Mouse (Mus musculus) heart, embryonic 12.5 days (tissue): ENCODE data around the gene Gpr158. TPM values are rescaled to one million over a fixed set of nuclear protein-coding genes. Genes with fewer than 3 reads are reported as not detected.
A peak's percentile ranks its signal among the peaks of the same experiment; 100 is the strongest.

Source experiments
- ATAC-seq: fragments of 200-750 bp; cut with Nextera tagmentation; 2 replicates; pipeline ENCODE4 v1.8.0; 2017; ENCODE audit warnings: moderate TSS enrichment, moderate library complexity; ENCODE audit not compliant: insufficient number of reproducible peaks, low FRiP score
- H3K27ac ChIP-seq: fragments of 300-500 bp; sonication (generic); 2 replicates; pipeline ENCODE4 v1.5.1; 2016; ENCODE audit warnings: mild to moderate bottlenecking, moderate library complexity; ENCODE audit not compliant: poor library complexity, severe bottlenecking
- H3K27me3 ChIP-seq: fragments of 300-500 bp; sonication (generic); replicated peaks from 2 replicates; pipeline ENCODE4 v1.6.1; 2016; ENCODE audit warnings: mild to moderate bottlenecking, moderate library complexity
- H3K36me3 ChIP-seq: fragments of 300-500 bp; sonication (generic); 2 replicates; pipeline ENCODE4 v1.6.1; 2016; ENCODE audit warnings: mild to moderate bottlenecking, moderate library complexity
- H3K4me1 ChIP-seq: fragments of 300-500 bp; sonication (generic); replicated peaks from 2 replicates; pipeline ENCODE4 v1.6.1; 2016; ENCODE audit warnings: mild to moderate bottlenecking
- H3K4me2 ChIP-seq: fragments of 300-500 bp; sonication (generic); 2 replicates; pipeline ENCODE4 v1.6.1; 2016; ENCODE audit warnings: mild to moderate bottlenecking, moderate library complexity
- H3K4me3 ChIP-seq: fragments of 300-500 bp; sonication (generic); 2 replicates; pipeline ENCODE4 v1.5.1; 2016; ENCODE audit warnings: mild to moderate bottlenecking
- H3K9ac ChIP-seq: fragments of 300-500 bp; sonication (generic); 2 replicates; pipeline ENCODE4 v1.6.1; 2016; ENCODE audit warnings: mild to moderate bottlenecking, moderate library complexity
- H3K9me3 ChIP-seq: fragments of 300-500 bp; sonication (generic); replicated peaks from 2 replicates; pipeline ENCODE4 v1.6.1; 2016; ENCODE audit warnings: mild to moderate bottlenecking, moderate library complexity
- WGBS: fragments of 180-500 bp; shearing (Covaris S2); methylation state at CpG from one replicate; pipeline ENCODE4 v1.1.7; 2016; 5-methylcytosine and 5-hydroxymethylcytosine counted together
- polyA plus RNA-seq: library from polyadenylated mRNA; unstranded; fragments of >200 nt; fragmentation: Nextera tagmentation; extraction: Ambion mirVana; gene quantifications from 2 replicates; pipeline ENCODE4 v1.2.1, GENCODE M21; 2016

The Gpr158 gene
- not detected in 2 replicates for polyA plus RNA-seq

GRCm38 (mm10) chr2:21367345-21368111 is at the start of gene Gpr158:
Gene Gpr158 (plus strand): TSS chr2:21367542.
- Histone ChIP-seq H3K4me1 (peaks cover 5% of the 10 kb centered on the region; the same call in 1 of the 2 replicates), H3K27me3 (peaks cover 40% of the 10 kb centered on the region), H3K4me3 (peak within 1 kb of the TSS; percentile 52), H3K9me3 (no peaks in the 10 kb centered on the region), H3K9ac (no peak within 1 kb of the TSS), H3K27ac (no peak within 1 kb of the TSS), H3K4me2 (peak within 1 kb of the TSS; percentile 83), H3K36me3 (no peaks in the 10 kb centered on the region)
- peak; percentile 77; the same call in 1 of the 2 replicates for ATAC-seq
- 5% methylated on average over 43 of the region's 43 CpGs for WGBS

GRCm38 (mm10) chr2:21343821-21344220 is 23.5 kb upstream of the Gpr158 start:
- ATAC-seq = no peak
- Histone ChIP-seq H3K36me3 (no peaks in the 10 kb centered on the region), H3K4me3 (no peak overlapping the region), H3K27ac (no peak overlapping the region), H3K27me3 (no peaks in the 10 kb centered on the region), H3K9me3 (no peaks in the 10 kb centered on the region), H3K4me1 (no peaks in the 10 kb centered on the region), H3K4me2 (no peak overlapping the region), H3K9ac (no peak overlapping the region)
- WGBS = 55% methylated on average over 5 of the region's 5 CpGs

GRCm38 (mm10) chr2:21368351-21369170 is 1.2 kb downstream of the Gpr158 start:
- H3K9me3 ChIP-seq = no peaks in the 10 kb centered on the region
- peaks cover 5% of the 10 kb centered on the region; the same call in 1 of the 2 replicates for H3K4me1 ChIP-seq
- H3K4me3 ChIP-seq = no peak overlapping the region
- no peak overlapping the region for H3K4me2 ChIP-seq
- H3K9ac ChIP-seq = no peak overlapping the region
- no peaks in the 10 kb centered on the region for H3K36me3 ChIP-seq
- WGBS = 16% methylated on average over 44 of the region's 44 CpGs
- 0 out of 2 replicates have a peak, but pooled peaks have one; percentile 45 for ATAC-seq
- no peak overlapping the region for H3K27ac ChIP-seq
- peaks cover 40% of the 10 kb centered on the region for H3K27me3 ChIP-seq

- Histone ChIP-seq H3K4me2 (no peak overlapping the region), H3K9me3 (no peaks in the 10 kb centered on the region), H3K27ac (no peak overlapping the region), H3K4me1 (peaks cover 5% of the 10 kb centered on the region; the same call in 1 of the 2 replicates), H3K36me3 (no peaks in the 10 kb centered on the region), H3K27me3 (peaks cover 40% of the 10 kb centered on the region), H3K9ac (no peak overlapping the region), H3K4me3 (no peak overlapping the region)
- 42% methylated on average over 6 of the region's 6 CpGs for WGBS
- no peak for ATAC-seq
Measured at GRCm38 (mm10) chr2:21369171-21369485, 1.8 kb downstream of the Gpr158 start.

GRCm38 (mm10) chr2:21369556-21369955 is 2.2 kb downstream of the Gpr158 start:
- 64% methylated on average over 2 of the region's 2 CpGs for WGBS
- no peak overlapping the region for H3K4me2 ChIP-seq

GRCm38 (mm10) chr2:21379516-21379915 is 12.2 kb downstream of the Gpr158 start:
- no peak overlapping the region for H3K27ac ChIP-seq
- H3K27me3 ChIP-seq = no peaks in the 10 kb centered on the region
- WGBS = 54% methylated on average over 2 of the region's 2 CpGs
- no peak overlapping the region for H3K4me2 ChIP-seq
- H3K36me3 ChIP-seq = no peaks in the 10 kb centered on the region
- no peak overlapping the region for H3K4me3 ChIP-seq
- ATAC-seq = no peak
- no peaks in the 10 kb centered on the region for H3K9me3 ChIP-seq
- H3K4me1 ChIP-seq = no peaks in the 10 kb centered on the region
- no peak overlapping the region for H3K9ac ChIP-seq

More at GRCm38 (mm10) chr2:21369556-21369955, 2.2 kb downstream of the Gpr158 start:
- Histone ChIP-seq H3K4me1 (peaks cover 5% of the 10 kb centered on the region; the same call in 1 of the 2 replicates), H3K27ac (no peak overlapping the region), H3K9ac (no peak overlapping the region), H3K36me3 (no peaks in the 10 kb centered on the region), H3K9me3 (no peaks in the 10 kb centered on the region), H3K4me3 (no peak overlapping the region), H3K27me3 (peaks cover 40% of the 10 kb centered on the region)
- no peak for ATAC-seq

- Histone ChIP-seq H3K9ac (no peak overlapping the region), H3K36me3 (no peaks in the 10 kb centered on the region), H3K4me1 (no peaks in the 10 kb centered on the region), H3K9me3 (no peaks in the 10 kb centered on the region), H3K4me3 (no peak overlapping the region), H3K27ac (no peak overlapping the region), H3K4me2 (no peak overlapping the region), H3K27me3 (no peaks in the 10 kb centered on the region)
- ATAC-seq = no peak
- 17% methylated on average over 2 of the region's 2 CpGs for WGBS
Measured at GRCm38 (mm10) chr2:21392727-21393126, 25.4 kb downstream of the Gpr158 start.

- Histone ChIP-seq H3K9me3 (no peaks in the 10 kb centered on the region), H3K4me3 (no peak overlapping the region), H3K4me1 (no peaks in the 10 kb centered on the region), H3K9ac (no peak overlapping the region), H3K27ac (no peak overlapping the region), H3K27me3 (no peaks in the 10 kb centered on the region), H3K4me2 (no peak overlapping the region), H3K36me3 (no peaks in the 10 kb centered on the region)
- ATAC-seq = no peak
- WGBS = 72% methylated on average over 12 of the region's 12 CpGs
Measured at GRCm38 (mm10) chr2:21397347-21397746, 30.0 kb downstream of the Gpr158 start.

- Histone ChIP-seq H3K9me3 (no peaks in the 10 kb centered on the region), H3K36me3 (no peaks in the 10 kb centered on the region), H3K4me1 (no peaks in the 10 kb centered on the region), H3K27me3 (no peaks in the 10 kb centered on the region), H3K4me2 (no peak overlapping the region), H3K9ac (no peak overlapping the region), H3K4me3 (no peak overlapping the region), H3K27ac (no peak overlapping the region)
- 76% methylated on average over 3 of the region's 3 CpGs for WGBS
- no peak for ATAC-seq
Measured at GRCm38 (mm10) chr2:21399657-21400056, 32.3 kb downstream of the Gpr158 start.

GRCm38 (mm10) chr2:21405617-21406016 is 38.3 kb downstream of the Gpr158 start:
- 75% methylated on average over 3 of the region's 3 CpGs for WGBS
- H3K4me1 ChIP-seq = no peaks in the 10 kb centered on the region
- H3K9ac ChIP-seq = no peak overlapping the region
- no peak for ATAC-seq
- H3K9me3 ChIP-seq = no peaks in the 10 kb centered on the region
- no peak overlapping the region for H3K27ac ChIP-seq
- H3K27me3 ChIP-seq = no peaks in the 10 kb centered on the region
- H3K36me3 ChIP-seq = no peaks in the 10 kb centered on the region
- no peak overlapping the region for H3K4me3 ChIP-seq
- no peak overlapping the region for H3K4me2 ChIP-seq

GRCm38 (mm10) chr2:21407443-21407985 is 40.2 kb downstream of the Gpr158 start:
- Histone ChIP-seq H3K4me1 (no peaks in the 10 kb centered on the region), H3K27ac (no peak overlapping the region), H3K4me2 (no peak overlapping the region), H3K4me3 (no peak overlapping the region), H3K9ac (no peak overlapping the region), H3K27me3 (no peaks in the 10 kb centered on the region), H3K36me3 (no peaks in the 10 kb centered on the region), H3K9me3 (no peaks in the 10 kb centered on the region)
- ATAC-seq = no peak
- WGBS = 90% methylated on average over 2 of the region's 2 CpGs
